Mouse (Mus musculus) left cerebral cortex, adult 2 months (tissue): Measurements from ENCODE around the gene Cep63. TPM values are rescaled to one million over a fixed set of nuclear protein-coding genes. Genes with fewer than 3 reads are reported as not detected.
A peak's percentile ranks its signal among the peaks of the same experiment; 100 is the strongest.

Experiments
- DNase-seq, 2 experiments: peaks; one replicate each; pipeline ENCODE4 v3.0.0; 2021 to 2022; ENCODE audit warnings: low spot score in 2 of 2, mixed read lengths in 1 of 2; ENCODE audit errors: extremely low spot score in 1 of 2
- H3K27ac ChIP-seq: fragments of 200-600 bp; 2 replicates; pipeline ENCODE4 v1.8.1; 2022
- H3K4me3 ChIP-seq: fragments of 200-600 bp; 2 replicates; pipeline ENCODE4 v1.8.1; 2022
- CTCF ChIP-seq: fragments of 200-600 bp; IDR thresholded peaks from 2 replicates; pipeline ENCODE4 v1.8.1; 2022; ENCODE audit warnings: antibody characterized with exemption, mild to moderate bottlenecking, moderate library complexity
- intact Hi-C: fragments of 180-260 bp; cut with DNase I; formaldehyde crosslinking; loops from one replicate; pipeline ENCODE4 v1.15.1; 2025
- total RNA-seq, 2 experiments: library from RNA; stranded (reverse); gene quantifications; 2 replicates each; pipeline ENCODE4 v1.2.3; 2021

Gene Cep63
- total RNA-seq, 2 experiments from 2014 or later, result 32.2 to 37.7 TPM

DNA sequence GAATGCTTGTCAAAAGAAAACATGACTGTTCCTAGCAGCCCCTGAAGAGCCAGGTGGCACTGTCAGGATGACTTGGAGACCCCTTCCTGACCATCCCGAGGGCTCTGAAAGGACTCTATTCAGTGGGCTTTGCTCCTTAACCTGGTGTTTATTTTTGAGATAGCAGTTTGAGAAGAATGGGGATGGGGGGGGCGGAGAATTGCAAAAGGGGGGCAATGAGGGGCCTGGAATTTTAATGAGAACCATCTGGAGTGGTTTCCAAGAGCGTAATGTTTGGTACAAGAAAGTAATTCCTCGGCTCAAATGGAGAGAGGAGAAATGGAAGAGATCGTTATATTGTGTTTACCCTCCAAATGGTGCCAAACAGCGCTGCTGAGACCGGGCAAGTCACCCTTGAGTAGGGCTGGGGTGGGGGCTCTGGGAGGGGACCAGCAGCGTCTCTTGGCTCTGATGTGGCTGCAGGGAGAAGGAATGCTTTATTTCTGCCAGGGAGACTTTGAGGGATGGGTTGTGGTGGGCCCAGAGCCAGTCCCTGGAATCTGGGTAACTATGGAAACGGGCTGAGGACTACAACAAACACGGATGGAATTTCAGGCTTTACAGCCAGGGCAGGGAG, 17.3 kb upstream of the Cep63 start:
- intact Hi-C loops, result no loop called here
- no peak for TF ChIP-seq CTCF
- Histone ChIP-seq H3K4me3 (no peak overlapping the region), H3K27ac (no peak overlapping the region)
- DNase-seq, result peak in 1 of 2 experiments; percentile 33

DNA sequence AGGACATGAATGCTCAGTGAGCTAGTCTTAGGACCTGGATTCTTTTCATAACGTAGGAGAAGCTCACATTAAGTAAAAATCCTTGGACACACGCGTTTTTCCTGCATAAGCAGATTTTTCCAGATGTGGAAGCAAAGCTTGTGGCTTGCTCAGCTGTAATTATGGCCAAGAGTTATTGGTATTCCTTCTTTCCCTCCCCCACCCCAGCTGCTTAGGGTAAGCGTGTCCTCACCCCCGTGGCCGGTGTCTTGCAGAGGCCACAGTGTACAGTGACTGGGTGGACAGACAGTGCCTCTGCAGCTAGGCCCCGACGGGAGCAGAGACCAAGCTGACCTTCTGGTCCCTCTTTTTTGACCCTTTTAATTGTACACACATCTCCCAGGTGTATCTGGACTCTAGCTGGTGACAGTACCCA, 16.7 kb upstream of the Cep63 start:
- Histone ChIP-seq H3K4me3 (no peak overlapping the region), H3K27ac (no peak overlapping the region)
- intact Hi-C loops, result no loop called here
- no peak for TF ChIP-seq CTCF
- no peak for DNase-seq

DNA sequence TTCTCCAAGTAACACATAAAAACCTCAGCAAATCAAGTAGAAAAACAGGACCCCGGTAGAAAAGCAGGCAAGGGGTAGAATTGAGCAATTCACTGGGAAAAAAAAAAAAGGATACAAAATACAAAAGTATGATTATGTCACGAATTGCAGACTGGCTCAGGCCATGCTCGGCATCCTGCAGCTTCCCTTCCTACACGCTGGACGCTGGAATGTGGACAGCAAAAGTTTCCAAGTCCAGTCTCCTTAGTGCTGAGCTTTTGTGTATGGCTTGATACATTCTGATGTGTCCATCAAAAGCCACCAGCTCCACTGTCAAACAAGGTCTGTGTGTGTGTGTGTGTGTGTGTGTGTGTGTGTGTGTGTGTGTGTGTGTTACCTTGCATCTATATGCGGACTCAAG, 15.2 kb upstream of the Cep63 start:
- intact Hi-C loops, result no loop called here
- no peak overlapping the region for H3K4me3 ChIP-seq
- no peak overlapping the region for H3K27ac ChIP-seq
- DNase-seq, result no peak
- TF ChIP-seq CTCF, result no peak

DNA sequence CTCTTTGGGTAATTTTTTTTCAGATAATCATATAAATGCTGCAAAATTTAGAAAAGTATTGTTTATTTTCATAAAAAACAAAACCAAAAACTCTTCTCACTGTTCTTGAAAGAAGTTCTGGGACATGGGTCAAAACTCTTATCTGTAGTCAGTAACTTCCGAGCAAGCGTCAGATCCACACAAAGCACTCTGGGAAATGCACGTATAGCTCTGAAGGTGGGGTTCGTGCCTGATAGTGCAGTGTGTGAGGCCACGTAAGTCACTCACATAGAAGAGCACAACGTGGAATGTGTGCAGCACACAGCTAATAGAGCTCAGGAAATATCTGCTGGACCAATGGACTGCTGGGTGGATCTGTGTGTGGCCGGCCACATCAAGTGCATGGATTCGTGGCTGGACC, 13.2 kb upstream of the Cep63 start:
- TF ChIP-seq CTCF, result no peak
- no peak for DNase-seq
- no peak overlapping the region for H3K27ac ChIP-seq
- no peak overlapping the region for H3K4me3 ChIP-seq
- intact Hi-C loops, result no loop called here

DNA sequence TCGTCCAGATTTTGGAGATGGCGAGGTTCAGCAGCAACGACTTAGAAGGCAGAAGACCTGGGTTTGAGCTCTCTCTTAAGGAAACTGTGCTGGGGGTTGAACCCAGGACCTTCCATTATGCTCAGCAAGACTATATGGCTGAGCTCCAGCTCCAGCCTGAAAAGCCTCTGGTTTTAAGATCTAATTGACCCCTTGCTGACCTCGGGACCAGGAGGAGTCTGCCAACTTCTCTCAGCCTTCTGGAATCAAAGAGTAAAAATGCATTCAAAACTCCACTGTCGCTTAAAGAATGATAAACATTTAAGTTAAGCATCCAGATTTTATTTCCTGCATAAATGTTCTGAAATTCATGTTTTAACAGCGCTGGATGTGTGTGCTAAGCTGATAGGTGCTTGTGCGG, 12.6 kb upstream of the Cep63 start:
- no peak for TF ChIP-seq CTCF
- no peak overlapping the region for H3K4me3 ChIP-seq
- intact Hi-C loops, result no loop called here
- no peak overlapping the region for H3K27ac ChIP-seq
- no peak for DNase-seq

DNA sequence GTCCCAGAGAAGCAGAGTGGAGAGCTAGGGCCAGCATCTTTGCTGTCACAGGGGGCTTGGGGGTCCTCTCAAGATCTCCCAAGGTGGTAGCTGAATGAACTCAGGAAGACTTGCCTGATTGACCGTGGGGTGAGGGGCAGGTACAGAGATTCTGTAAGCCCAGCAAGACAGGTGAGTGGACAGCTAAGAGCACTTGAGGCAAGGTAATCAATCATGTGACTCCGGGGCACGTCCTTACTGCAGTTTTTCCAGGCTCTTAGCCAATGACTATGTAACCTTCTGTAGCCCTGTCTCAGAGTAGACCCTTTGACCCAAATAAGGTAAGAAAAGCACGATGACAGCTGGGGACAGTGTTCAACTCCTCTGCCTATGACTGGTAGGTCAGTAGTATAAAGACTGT, 10.8 kb upstream of the Cep63 start:
- H3K4me3 ChIP-seq, result no peak overlapping the region
- no peak for TF ChIP-seq CTCF
- no peak for DNase-seq
- intact Hi-C loops, result loop anchor here (2.0 kb wide), 2 partner anchors 80 to 230 kb away; partner anchors contain the start of gene Amotl2
- no peak overlapping the region for H3K27ac ChIP-seq

DNA sequence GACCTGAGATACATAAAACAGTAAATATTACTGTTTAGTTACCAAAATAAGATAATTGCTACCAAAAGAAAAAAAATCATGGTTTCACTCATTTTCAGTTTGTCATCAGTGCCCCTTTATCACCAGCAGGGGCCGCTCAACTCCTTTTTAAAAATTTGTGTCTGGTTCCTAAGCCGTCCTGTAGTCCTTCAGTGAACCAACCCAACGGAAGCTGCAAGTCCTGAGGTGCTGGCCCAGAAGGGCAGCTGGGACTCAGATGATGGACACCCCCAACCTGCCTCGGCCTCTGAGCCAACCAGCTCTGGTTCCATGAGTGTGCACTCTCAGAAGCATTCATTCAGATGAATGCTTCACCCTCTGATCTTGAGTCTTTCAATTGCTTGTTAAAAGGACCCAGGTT, 10.2 kb upstream of the Cep63 start:
- Histone ChIP-seq H3K27ac (no peak overlapping the region), H3K4me3 (no peak overlapping the region)
- peak; percentile 92 for TF ChIP-seq CTCF
- intact Hi-C loops, result loop anchor here (1.0 to 2.0 kb wide), 3 partner anchors 80 to 230 kb away; partner anchors contain the start of gene Amotl2
- DNase-seq, result peak; percentile 51 to 57

DNA sequence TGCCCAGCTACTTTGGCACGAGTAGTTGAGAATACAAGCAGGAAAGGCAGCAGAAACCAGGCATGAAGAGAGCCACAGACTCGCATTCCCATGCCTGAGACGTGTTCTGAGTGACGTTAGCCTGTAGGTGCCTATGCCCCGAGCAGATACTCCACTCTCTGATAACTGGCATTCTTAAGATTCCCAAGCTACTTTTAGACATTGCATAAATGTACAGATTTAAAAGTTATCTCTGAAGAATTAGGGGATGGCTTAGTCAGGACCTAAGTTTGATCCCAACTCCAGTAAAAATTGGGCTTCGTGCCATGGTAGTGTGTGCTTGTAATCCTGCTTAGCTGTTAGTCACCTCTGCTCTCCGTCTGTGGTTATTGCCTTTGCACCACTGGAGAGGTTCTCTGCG, 8.1 kb upstream of the Cep63 start:
- no peak for DNase-seq
- intact Hi-C loops, result no loop called here
- TF ChIP-seq CTCF, result no peak
- Histone ChIP-seq H3K4me3 (no peak overlapping the region), H3K27ac (no peak overlapping the region)

DNA sequence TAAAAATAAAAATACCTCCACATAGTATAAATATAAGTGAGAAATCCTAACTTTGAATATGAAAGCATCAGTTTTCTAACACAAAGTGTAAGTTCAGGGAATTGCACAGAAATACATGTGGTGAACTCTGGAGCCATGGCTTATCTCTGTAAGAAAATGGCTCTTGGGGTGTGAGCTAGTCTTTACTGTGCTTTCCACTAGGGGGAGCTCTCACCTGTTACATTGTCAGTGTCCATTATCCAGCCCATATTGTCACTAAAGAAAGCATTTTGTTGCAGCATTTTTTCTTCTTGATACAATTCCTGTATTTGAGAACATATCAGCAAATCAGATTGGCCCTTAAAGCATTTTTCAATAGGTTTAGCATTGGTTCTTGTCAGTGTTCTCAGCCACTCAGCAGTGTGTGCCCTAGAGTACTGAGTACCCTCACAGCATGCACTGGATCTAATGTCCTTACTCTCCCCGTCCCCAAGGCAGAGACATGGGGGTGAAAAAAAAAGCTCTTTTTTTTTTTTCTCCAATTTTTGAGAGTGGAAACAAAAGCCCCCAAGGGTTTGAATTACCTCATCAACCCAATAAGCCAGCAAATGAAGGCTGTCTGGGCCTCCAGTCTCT, 6.7 kb upstream of the Cep63 start:
- Histone ChIP-seq H3K4me3 (no peak overlapping the region), H3K27ac (no peak overlapping the region)
- peak; percentile 45 to 56 for DNase-seq
- intact Hi-C loops, result no loop called here
- peak; percentile 96 for TF ChIP-seq CTCF

DNA sequence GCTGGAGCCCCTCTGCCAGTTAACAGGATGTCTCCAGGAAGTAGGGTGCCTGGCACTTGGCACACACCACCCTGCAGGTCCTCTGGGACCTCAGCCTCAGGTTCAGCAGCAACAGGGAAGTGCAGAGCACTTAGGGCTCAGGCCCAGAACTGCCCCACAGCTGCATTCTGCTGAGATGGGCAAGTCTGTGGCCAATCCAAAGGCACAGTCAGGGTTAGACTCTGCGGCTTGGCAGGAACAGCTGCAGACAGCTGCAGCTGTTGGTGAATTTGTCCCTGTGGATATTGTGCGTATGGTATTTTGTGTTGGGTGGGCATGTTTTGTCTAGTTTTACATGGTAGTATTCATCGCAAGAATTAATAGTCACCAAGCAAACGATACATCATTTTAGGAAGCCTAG, 5.8 kb upstream of the Cep63 start:
- H3K4me3 ChIP-seq, result no peak overlapping the region
- no peak overlapping the region for H3K27ac ChIP-seq
- TF ChIP-seq CTCF, result no peak
- DNase-seq, result no peak
- intact Hi-C loops, result no loop called here

DNA sequence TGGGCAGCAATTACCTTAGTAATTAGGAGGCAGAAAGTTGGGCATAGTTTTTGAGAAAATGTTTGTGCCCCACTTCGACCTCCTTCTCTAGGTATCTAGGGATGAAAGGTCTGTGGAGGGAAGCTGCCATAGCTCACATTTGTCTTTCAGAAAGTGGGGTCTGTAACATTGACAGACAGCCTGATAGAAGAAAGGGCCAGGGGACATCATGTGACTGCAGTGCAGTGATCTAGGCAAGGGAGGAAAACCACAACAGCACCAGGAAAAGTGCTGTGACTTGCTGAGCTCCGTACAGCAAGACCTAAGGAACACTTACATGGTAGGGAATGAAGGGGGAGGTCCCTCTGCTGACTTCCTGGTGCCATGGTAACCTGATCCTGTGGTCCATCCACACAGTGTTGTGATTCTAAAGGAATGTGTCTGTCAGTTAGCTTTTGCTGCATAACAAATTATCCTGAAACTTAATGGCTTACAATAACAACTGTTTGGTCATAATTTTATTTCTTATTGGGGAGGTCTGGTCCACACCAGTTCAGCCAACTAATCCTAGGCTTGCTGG, 5.3 kb upstream of the Cep63 start:
- Histone ChIP-seq H3K4me3 (no peak overlapping the region), H3K27ac (no peak overlapping the region)
- intact Hi-C loops, result no loop called here
- no peak for TF ChIP-seq CTCF
- no peak for DNase-seq

DNA sequence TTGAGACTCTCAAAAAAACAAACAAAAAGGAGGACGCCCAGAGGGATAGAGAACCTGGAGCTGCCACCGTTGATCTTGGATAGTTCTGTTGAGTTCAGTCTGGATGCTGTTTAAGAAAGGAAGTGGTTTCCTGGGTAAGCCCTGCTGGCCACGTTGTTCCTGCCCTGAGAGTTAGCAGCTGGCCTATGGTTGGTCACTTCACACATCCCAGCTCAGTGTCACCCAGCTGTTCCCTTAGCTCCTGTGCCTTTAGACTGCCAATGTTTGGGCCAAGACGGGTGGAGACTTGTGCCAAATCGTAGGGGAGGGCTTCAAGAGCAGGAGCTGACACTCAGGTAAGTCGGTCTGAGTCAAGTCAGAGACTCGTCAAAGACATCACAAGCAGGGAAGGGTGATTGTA, 2.7 kb upstream of the Cep63 start:
- intact Hi-C loops, result loop anchor here (5.0 kb wide), 1 partner anchor 678 kb away; the partner anchor contains the start of genes 1300017J02Rik and Topbp1
- Histone ChIP-seq H3K27ac (no peak overlapping the region), H3K4me3 (no peak overlapping the region)
- no peak for DNase-seq
- no peak for TF ChIP-seq CTCF
